ENCODE assay signal across 9 mouse cellular contexts in the genomic region with DNA sequence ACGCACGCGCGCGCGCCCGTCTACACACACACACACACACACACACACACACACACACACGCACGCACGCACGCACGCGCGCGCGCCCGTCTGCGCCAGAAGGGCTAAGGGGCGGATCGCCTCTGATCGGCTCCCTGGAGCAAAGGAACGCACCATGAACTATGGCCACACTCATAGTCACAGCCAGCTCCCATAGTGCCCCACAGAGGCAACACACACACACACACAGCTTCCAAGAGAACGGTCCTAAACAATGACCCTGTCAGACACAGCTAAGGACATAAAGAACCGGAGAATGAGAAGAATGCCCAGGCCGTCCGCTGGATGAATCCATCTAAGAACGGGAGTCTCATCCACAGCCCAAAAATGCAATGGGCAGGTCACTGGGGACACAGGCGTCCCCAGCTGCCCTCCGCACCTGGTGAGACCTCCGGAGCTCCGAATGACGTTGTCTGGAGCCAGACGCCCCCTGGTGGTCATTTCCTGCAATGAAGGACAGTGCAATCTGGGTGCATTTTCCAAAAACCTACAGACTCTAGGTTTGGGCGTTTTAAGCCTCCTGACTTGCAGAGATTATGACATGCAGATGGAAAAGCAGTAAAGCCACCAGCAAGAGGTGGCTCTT. TPM values are rescaled to one million over a fixed set of nuclear protein-coding genes. Genes with fewer than 3 reads are reported as not detected.
DNase-seq lines count a peak whose midpoint lies in the region; ATAC-seq and TF ChIP-seq lines count a peak whose summit lies in the region.
"Had no signal": no experiment of that assay in that cellular context is flagged by ENCODE, and none has a peak within 500 bp of the region (broad histone marks: within the 10 kb centered on the region; RNA-seq: fewer than 3 reads in every experiment).

No protein-coding gene starts in this region.

- peak; percentile 41; the same call in 1 of the 2 replicates for ATAC-seq in heart, embryonic 12.5 days (ENCODE audit: insufficient number of reproducible peaks, low FRiP score)
- peak; percentile 58 for ATAC-seq in liver, postnatal 0 days
- peak; percentile 56; the same call in 1 of the 2 replicates for ATAC-seq in neural tube, embryonic 15.5 days (ENCODE audit: low FRiP score)

- TF ChIP-seq EP300 in liver, postnatal 0 days (IDR thresholded peaks at IDR 0.05; ENCODE audit: low read depth): no peak

- no peak overlapping the region for H3K27ac ChIP-seq in embryonic fibroblast, embryonic 13.5 days (ENCODE audit: insufficient read depth, low read length)
- no peak overlapping the region for H3K27ac ChIP-seq in heart, embryonic 12.5 days (ENCODE audit: poor library complexity, severe bottlenecking)
- no peak overlapping the region for H3K27ac ChIP-seq in liver, postnatal 0 days (ENCODE audit: low read depth)
- H3K27ac ChIP-seq in neural tube, embryonic 15.5 days (replicated peaks): 0 out of 2 replicates have a peak overlapping the region, but pooled peaks have one; percentile 13
- H3K27ac ChIP-seq: embryonic facial prominence, embryonic 15.5 days had no signal

- whole genome bisulfite sequencing in heart, embryonic 12.5 days: 53% methylated on average over 34 of the region's 34 CpGs
- 43% methylated on average over 25 of the region's 34 CpGs for WGBS in liver, postnatal 0 days (ENCODE audit: insufficient replicate concordance)
- 43% methylated on average over 27 of the region's 34 CpGs for WGBS in neural tube, embryonic 15.5 days

- no peaks in the 10 kb centered on the region for H3K9me3 ChIP-seq in heart, embryonic 12.5 days (replicated peaks)
- H3K9me3 ChIP-seq in liver, postnatal 0 days (ENCODE audit: low read length): no peaks in the 10 kb centered on the region
- no peaks in the 10 kb centered on the region for H3K9me3 ChIP-seq in neural tube, embryonic 15.5 days (replicated peaks)
- H3K9me3 ChIP-seq: embryonic facial prominence, embryonic 15.5 days had no signal

- no peak overlapping the region for H3K4me3 ChIP-seq in embryonic fibroblast, embryonic 13.5 days (ENCODE audit: insufficient read depth, low read length)
- no peak overlapping the region for H3K4me3 ChIP-seq in heart, embryonic 12.5 days
- no peak overlapping the region for H3K4me3 ChIP-seq in liver, postnatal 0 days (ENCODE audit: low read depth, low read length)
- peak overlapping the region; percentile 4; the same call in 1 of the 2 replicates for H3K4me3 ChIP-seq in neural tube, embryonic 15.5 days (replicated peaks)
- H3K4me3 ChIP-seq: embryonic facial prominence, embryonic 15.5 days had no signal

- DNase-seq in CD4-positive helper T cell, adult 2 months (ENCODE audit: low read depth, low spot score): peak; percentile 80
- peak; percentile 84 for DNase-seq in adrenal gland, postnatal 25 days
- DNase-seq in kidney, postnatal 14 days: peak; percentile 84
- DNase-seq in liver, postnatal 0 days: peak; percentile 86
- DNase-seq in thymus, adult 18-20 months: peak; percentile 69 to 74

- peak; percentile 65 for TF ChIP-seq CTCF in embryonic fibroblast, embryonic 13.5 days (IDR thresholded peaks at IDR 0.05; ENCODE audit: borderline replicate concordance, insufficient read depth, low read length)
- TF ChIP-seq CTCF in liver, postnatal 0 days (IDR thresholded peaks at IDR 0.05; ENCODE audit: low read depth): peak; percentile 96

- H3K9ac ChIP-seq in heart, embryonic 12.5 days: no peak overlapping the region
- no peak overlapping the region for H3K9ac ChIP-seq in liver, postnatal 0 days (replicated peaks)
- peak overlapping the region; percentile 12; the same call in 1 of the 2 replicates for H3K9ac ChIP-seq in neural tube, embryonic 15.5 days (replicated peaks)
- H3K9ac ChIP-seq: embryonic facial prominence, embryonic 15.5 days had no signal

- no peak for TF ChIP-seq POLR2A in embryonic fibroblast, embryonic 13.5 days (IDR thresholded peaks at IDR 0.05; ENCODE audit: low read depth, low read length)

- peaks cover 84% of the 10 kb centered on the region for H3K36me3 ChIP-seq in heart, embryonic 12.5 days
- H3K36me3 ChIP-seq in liver, postnatal 0 days (replicated peaks; ENCODE audit: insufficient read depth, low read length): peaks cover 37% of the 10 kb centered on the region
- H3K36me3 ChIP-seq in neural tube, embryonic 15.5 days: peaks cover 40% of the 10 kb centered on the region

- no peaks in the 10 kb centered on the region for H3K27me3 ChIP-seq in heart, embryonic 12.5 days (replicated peaks)
- no peaks in the 10 kb centered on the region for H3K27me3 ChIP-seq in liver, postnatal 0 days (ENCODE audit: insufficient read depth, low read length)
- no peaks in the 10 kb centered on the region for H3K27me3 ChIP-seq in neural tube, embryonic 15.5 days (replicated peaks)
- H3K27me3 ChIP-seq: embryonic facial prominence, embryonic 15.5 days had no signal

- H3K4me1 ChIP-seq in embryonic fibroblast, embryonic 13.5 days (ENCODE audit: control insufficient read depth, insufficient read depth, low read length): no peaks in the 10 kb centered on the region; the same call in 1 of the 2 replicates
- peaks cover 37% of the 10 kb centered on the region for H3K4me1 ChIP-seq in heart, embryonic 12.5 days (replicated peaks)
- H3K4me1 ChIP-seq in liver, postnatal 0 days (ENCODE audit: insufficient read depth): peaks cover 10% of the 10 kb centered on the region
- peaks cover 26% of the 10 kb centered on the region for H3K4me1 ChIP-seq in neural tube, embryonic 15.5 days

- H3K4me2 ChIP-seq in heart, embryonic 12.5 days: 0 out of 2 replicates have a peak overlapping the region, but pooled peaks have one; percentile 12
- peak overlapping the region; percentile 38; the same call in 1 of the 2 replicates for H3K4me2 ChIP-seq in liver, postnatal 0 days (ENCODE audit: low read depth, low read length)
- peak overlapping the region; percentile 42 for H3K4me2 ChIP-seq in neural tube, embryonic 15.5 days
- H3K4me2 ChIP-seq: embryonic facial prominence, embryonic 15.5 days had no signal

RNA-seq across cellular contexts. Expression of a gene that starts 25.3 kb away (rescaled TPM):
- total RNA-seq in adrenal gland, postnatal 25 days (2021): 1.3 TPM in 1 of 2 replicates, not detected in the other
- polyA plus RNA-seq in embryonic fibroblast, embryonic 13.5 days (2011; ENCODE audit: insufficient read length, low read depth, missing spikeins): not detected in 2 replicates
- polyA plus RNA-seq in heart, embryonic 12.5 days (2016; fragmentation: Nextera tagmentation; extraction: Ambion mirVana): 1.7 and 3.0 TPM in 2 replicates
- polyA plus RNA-seq in liver, postnatal 0 days (2015; fragmentation: Nextera tagmentation; extraction: Ambion mirVana): 0.34 and 0.79 TPM in 2 replicates
- 7.4 and 11.9 TPM in 2 replicates for polyA plus RNA-seq in neural tube, embryonic 15.5 days (2015; fragmentation: Nextera tagmentation; extraction: Ambion mirVana)

RNA-seq across cellular contexts. Expression of a gene that starts 26.6 kb away (rescaled TPM):
- 41.3 and 44.1 TPM in 2 replicates for total RNA-seq in adrenal gland, postnatal 25 days (2021)
- 7.3 and 10.9 TPM in 2 replicates for polyA plus RNA-seq in embryonic fibroblast, embryonic 13.5 days (2011; ENCODE audit: insufficient read length, low read depth, missing spikeins)
- 12.9 and 13.7 TPM in 2 replicates for polyA plus RNA-seq in heart, embryonic 12.5 days (2016; fragmentation: Nextera tagmentation; extraction: Ambion mirVana)
- 1.4 and 1.6 TPM in 2 replicates for polyA plus RNA-seq in liver, postnatal 0 days (2015; fragmentation: Nextera tagmentation; extraction: Ambion mirVana)
- polyA plus RNA-seq in neural tube, embryonic 15.5 days (2015; fragmentation: Nextera tagmentation; extraction: Ambion mirVana): 14.8 and 16.0 TPM in 2 replicates

RNA-seq across cellular contexts. Expression of a gene that starts 39.2 kb away (rescaled TPM):
- total RNA-seq in adrenal gland, postnatal 25 days (2021): 261 and 266 TPM in 2 replicates
- polyA plus RNA-seq in embryonic fibroblast, embryonic 13.5 days (2011; ENCODE audit: insufficient read length, low read depth, missing spikeins): 98.2 and 104 TPM in 2 replicates
- polyA plus RNA-seq in heart, embryonic 12.5 days (2016; fragmentation: Nextera tagmentation; extraction: Ambion mirVana): 281 and 286 TPM in 2 replicates
- 189 and 201 TPM in 2 replicates for polyA plus RNA-seq in liver, postnatal 0 days (2015; fragmentation: Nextera tagmentation; extraction: Ambion mirVana)
- polyA plus RNA-seq in neural tube, embryonic 15.5 days (2015; fragmentation: Nextera tagmentation; extraction: Ambion mirVana): 263 and 280 TPM in 2 replicates

RNA-seq across cellular contexts. Expression of a gene that starts 46.8 kb away (rescaled TPM):
- 31.3 and 45.3 TPM in 2 replicates for total RNA-seq in adrenal gland, postnatal 25 days (2021)
- 16.7 and 25.1 TPM in 2 replicates for polyA plus RNA-seq in embryonic fibroblast, embryonic 13.5 days (2011; ENCODE audit: insufficient read length, low read depth, missing spikeins)
- 48.2 and 50.9 TPM in 2 replicates for polyA plus RNA-seq in heart, embryonic 12.5 days (2016; fragmentation: Nextera tagmentation; extraction: Ambion mirVana)
- polyA plus RNA-seq in liver, postnatal 0 days (2015; fragmentation: Nextera tagmentation; extraction: Ambion mirVana): 40.9 and 41.9 TPM in 2 replicates
- polyA plus RNA-seq in neural tube, embryonic 15.5 days (2015; fragmentation: Nextera tagmentation; extraction: Ambion mirVana): 51.5 and 58.8 TPM in 2 replicates

RNA-seq across cellular contexts. Expression of a gene that starts 59.9 kb away (rescaled TPM):
- total RNA-seq in adrenal gland, postnatal 25 days (2021): 15.0 and 24.8 TPM in 2 replicates
- polyA plus RNA-seq in embryonic fibroblast, embryonic 13.5 days (2011; ENCODE audit: insufficient read length, low read depth, missing spikeins): 12.0 and 12.1 TPM in 2 replicates
- 15.8 and 16.1 TPM in 2 replicates for polyA plus RNA-seq in heart, embryonic 12.5 days (2016; fragmentation: Nextera tagmentation; extraction: Ambion mirVana)
- polyA plus RNA-seq in liver, postnatal 0 days (2015; fragmentation: Nextera tagmentation; extraction: Ambion mirVana): 4.7 and 6.5 TPM in 2 replicates
- polyA plus RNA-seq in neural tube, embryonic 15.5 days (2015; fragmentation: Nextera tagmentation; extraction: Ambion mirVana): 22.1 and 23.0 TPM in 2 replicates
